ENCODE assay signal across 21 mouse cellular contexts in the genomic region with DNA sequence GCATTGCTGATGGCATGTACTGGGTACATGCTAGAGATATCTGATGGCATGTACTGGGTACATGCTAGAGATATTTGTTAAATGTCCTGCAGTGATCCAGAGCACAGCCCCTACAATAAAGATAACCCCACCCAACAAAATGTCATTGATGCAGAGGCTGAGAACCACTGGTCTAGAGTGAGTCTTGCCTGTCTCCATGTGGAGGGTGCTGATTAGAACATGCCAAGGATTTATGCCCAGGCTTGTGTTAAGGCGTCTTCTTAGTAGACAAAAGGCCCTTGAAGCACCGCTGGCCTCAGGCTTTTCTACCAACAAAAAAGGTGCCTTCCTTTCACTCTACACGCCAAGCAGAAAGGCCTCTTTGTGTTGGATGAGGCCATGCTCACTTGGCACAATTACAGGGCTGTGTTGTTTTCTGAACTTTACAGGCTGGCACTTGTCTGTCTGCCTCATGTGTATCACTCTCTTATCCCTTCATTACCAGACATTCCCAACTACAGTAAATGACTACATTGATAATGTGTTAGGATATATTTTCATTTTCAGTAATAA. TPM values are rescaled to one million over a fixed set of nuclear protein-coding genes. Genes with fewer than 3 reads are reported as not detected.
DNase-seq lines count a peak whose midpoint lies in the region; ATAC-seq and TF ChIP-seq lines count a peak whose summit lies in the region.
"Had no signal": no experiment of that assay in that cellular context is flagged by ENCODE, and none has a peak within 500 bp of the region (broad histone marks: within the 10 kb centered on the region; RNA-seq: fewer than 3 reads in every experiment).

No protein-coding gene starts in this region.

- peak; percentile 46; the same call in 1 of the 2 replicates for ATAC-seq in forebrain, embryonic 11.5 days (replicated peaks; ENCODE audit: low FRiP score)
- ATAC-seq in forebrain, embryonic 13.5 days, result no peak
- ATAC-seq in liver, embryonic 12.5 days, result peak; percentile 37; the same call in 1 of the 2 replicates
- no peak for ATAC-seq in liver, embryonic 11.5 days (replicated peaks; ENCODE audit: low FRiP score)
- peak; percentile 45 for ATAC-seq in liver, embryonic 16.5 days (ENCODE audit: low read depth)
- no peak for ATAC-seq in erythroblast, adult 5-6 weeks (replicated peaks; ENCODE audit: low FRiP score, poor library complexity, severe bottlenecking)
- ATAC-seq: activated CD4-positive, CD25-positive, alpha-beta regulatory T cell, adult 4 months; Patski had no signal

- no peaks in the 10 kb centered on the region for H3K36me3 ChIP-seq in forebrain, embryonic 11.5 days (ENCODE audit: control insufficient read depth, insufficient read depth, low read length)
- H3K36me3 ChIP-seq in forebrain, embryonic 13.5 days (ENCODE audit: poor library complexity, severe bottlenecking), result no peaks in the 10 kb centered on the region
- no peaks in the 10 kb centered on the region for H3K36me3 ChIP-seq in liver, embryonic 12.5 days
- H3K36me3 ChIP-seq in liver, embryonic 11.5 days (ENCODE audit: control insufficient read depth, insufficient read depth, low read length), result no peaks in the 10 kb centered on the region
- H3K36me3 ChIP-seq in liver, embryonic 16.5 days (ENCODE audit: control insufficient read depth, insufficient read depth), result no peaks in the 10 kb centered on the region
- H3K36me3 ChIP-seq in thymus, adult 2 months (ENCODE audit: control insufficient read depth, insufficient read depth, low read length), result no peaks in the 10 kb centered on the region
- H3K36me3 ChIP-seq: heart, embryonic 13.5 days had no signal

- no peak overlapping the region for H3K4me2 ChIP-seq in forebrain, embryonic 11.5 days (ENCODE audit: low read depth, low read length, severe bottlenecking)
- H3K4me2 ChIP-seq in forebrain, embryonic 13.5 days, result no peak overlapping the region
- H3K4me2 ChIP-seq in liver, embryonic 12.5 days, result no peak overlapping the region
- no peak overlapping the region for H3K4me2 ChIP-seq in liver, embryonic 11.5 days
- no peak overlapping the region for H3K4me2 ChIP-seq in liver, embryonic 16.5 days (ENCODE audit: low read depth, low read length)
- H3K4me2 ChIP-seq: heart, embryonic 13.5 days; midbrain, embryonic 11.5 days had no signal

- WGBS in forebrain, embryonic 11.5 days, result 17% methylated on average over 3 of the region's 3 CpGs
- 9% methylated on average over 3 of the region's 3 CpGs for WGBS in forebrain, embryonic 13.5 days
- WGBS in liver, embryonic 12.5 days (ENCODE audit: insufficient replicate concordance), result 64% methylated on average over 3 of the region's 3 CpGs
- 84% methylated on average over 3 of the region's 3 CpGs for WGBS in liver, embryonic 11.5 days
- 60% methylated on average over 3 of the region's 3 CpGs for WGBS in liver, embryonic 16.5 days (ENCODE audit: insufficient replicate concordance)
- 91% methylated on average over 3 of the region's 3 CpGs for WGBS in thymus, adult 2 months

- no peaks in the 10 kb centered on the region for H3K27me3 ChIP-seq in forebrain, embryonic 11.5 days (ENCODE audit: control insufficient read depth, insufficient read depth, low read length)
- H3K27me3 ChIP-seq in forebrain, embryonic 13.5 days, result no peaks in the 10 kb centered on the region
- no peaks in the 10 kb centered on the region for H3K27me3 ChIP-seq in liver, embryonic 12.5 days (replicated peaks)
- no peaks in the 10 kb centered on the region for H3K27me3 ChIP-seq in liver, embryonic 11.5 days (replicated peaks; ENCODE audit: control insufficient read depth, insufficient read depth, low read length)
- no peaks in the 10 kb centered on the region for H3K27me3 ChIP-seq in liver, embryonic 16.5 days (ENCODE audit: control insufficient read depth, insufficient read depth, low read depth, low read length)
- no peaks in the 10 kb centered on the region for H3K27me3 ChIP-seq in thymus, adult 2 months (ENCODE audit: control insufficient read depth, insufficient read depth, low read length)
- H3K27me3 ChIP-seq: heart, embryonic 13.5 days; Patski had no signal

- H3K9me3 ChIP-seq in forebrain, embryonic 11.5 days (ENCODE audit: control insufficient read depth, low read length), result no peaks in the 10 kb centered on the region
- no peaks in the 10 kb centered on the region for H3K9me3 ChIP-seq in forebrain, embryonic 13.5 days (replicated peaks)
- H3K9me3 ChIP-seq in liver, embryonic 12.5 days (replicated peaks), result no peaks in the 10 kb centered on the region
- H3K9me3 ChIP-seq in liver, embryonic 11.5 days (ENCODE audit: control insufficient read depth, low read length), result no peaks in the 10 kb centered on the region
- no peaks in the 10 kb centered on the region for H3K9me3 ChIP-seq in liver, embryonic 16.5 days (replicated peaks; ENCODE audit: control insufficient read depth, low read length)
- H3K9me3 ChIP-seq: heart, embryonic 13.5 days had no signal

- no peak for TF ChIP-seq POLR2A in thymus, adult 2 months (IDR thresholded peaks at IDR 0.05; ENCODE audit: control insufficient read depth, extremely low read depth, insufficient read depth, low read length, poor library complexity)

- no peak for DNase-seq in forebrain, embryonic 11.5 days (ENCODE audit: low spot score)
- DNase-seq in liver, embryonic 11.5 days (ENCODE audit: low spot score), result no peak
- peak; percentile 45 for DNase-seq in brain, adult 2 months (ENCODE audit: low read depth, low spot score)
- DNase-seq in thymus, adult 2 months, result no peak
- DNase-seq: adrenal gland, postnatal 14 days; cerebellum, adult 8-10 months; heart, postnatal 4 days; kidney, adult 18-20 months; kidney, postnatal 14 days; lung, postnatal 14 days; right cerebral cortex, adult 18-20 months had no signal

- H3K4me3 ChIP-seq in forebrain, embryonic 11.5 days (ENCODE audit: low read depth, low read length), result no peak overlapping the region
- no peak overlapping the region for H3K4me3 ChIP-seq in forebrain, embryonic 13.5 days
- no peak overlapping the region for H3K4me3 ChIP-seq in liver, embryonic 12.5 days
- no peak overlapping the region for H3K4me3 ChIP-seq in liver, embryonic 11.5 days (ENCODE audit: low read depth, low read length)
- H3K4me3 ChIP-seq in liver, embryonic 16.5 days (ENCODE audit: low read depth, low read length), result no peak overlapping the region
- H3K4me3 ChIP-seq in thymus, adult 2 months (ENCODE audit: control insufficient read depth, insufficient read depth, low read length), result no peak overlapping the region
- H3K4me3 ChIP-seq: erythroblast, embryonic 14.5 days; heart, embryonic 13.5 days had no signal

- H3K4me1 ChIP-seq in forebrain, embryonic 11.5 days (replicated peaks; ENCODE audit: control insufficient read depth, insufficient read depth, low read length), result 0 out of 2 replicates have a peak, but pooled peaks cover 2% of the 10 kb centered on the region
- H3K4me1 ChIP-seq in forebrain, embryonic 13.5 days, result peaks cover 8% of the 10 kb centered on the region; the same call in 1 of the 2 replicates
- peaks cover 12% of the 10 kb centered on the region for H3K4me1 ChIP-seq in liver, embryonic 12.5 days
- H3K4me1 ChIP-seq in liver, embryonic 11.5 days (replicated peaks; ENCODE audit: control insufficient read depth, insufficient read depth, low read length), result no peaks in the 10 kb centered on the region
- peaks cover 2% of the 10 kb centered on the region; the same call in 1 of the 2 replicates for H3K4me1 ChIP-seq in liver, embryonic 16.5 days (ENCODE audit: control insufficient read depth, low read depth, low read length)
- H3K4me1 ChIP-seq in thymus, adult 2 months (replicated peaks; ENCODE audit: control insufficient read depth, insufficient read depth, low read length), result no peaks in the 10 kb centered on the region
- H3K4me1 ChIP-seq: heart, embryonic 13.5 days had no signal

- H3K9ac ChIP-seq in forebrain, embryonic 11.5 days (ENCODE audit: low read length), result no peak overlapping the region
- no peak overlapping the region for H3K9ac ChIP-seq in forebrain, embryonic 13.5 days
- no peak overlapping the region for H3K9ac ChIP-seq in liver, embryonic 12.5 days
- H3K9ac ChIP-seq in liver, embryonic 11.5 days (ENCODE audit: low read depth, low read length), result no peak overlapping the region
- no peak overlapping the region for H3K9ac ChIP-seq in liver, embryonic 16.5 days (ENCODE audit: low read depth, low read length)
- H3K9ac ChIP-seq: heart, embryonic 13.5 days; liver, embryonic 14.5 days had no signal

- TF ChIP-seq CTCF in thymus, adult 2 months (IDR thresholded peaks at IDR 0.05; ENCODE audit: borderline replicate concordance, control insufficient read depth, extremely low read depth, insufficient read depth, low read length, poor library complexity), result no peak

- no peak overlapping the region for H3K27ac ChIP-seq in forebrain, embryonic 11.5 days (ENCODE audit: low read depth, low read length)
- no peak overlapping the region; the same call in 1 of the 2 replicates for H3K27ac ChIP-seq in forebrain, embryonic 13.5 days
- no peak overlapping the region for H3K27ac ChIP-seq in liver, embryonic 12.5 days
- H3K27ac ChIP-seq in liver, embryonic 11.5 days (ENCODE audit: low read depth, low read length), result no peak overlapping the region
- no peak overlapping the region for H3K27ac ChIP-seq in liver, embryonic 16.5 days (ENCODE audit: low read length)
- no peak overlapping the region for H3K27ac ChIP-seq in thymus, adult 2 months (ENCODE audit: control insufficient read depth, insufficient read depth, low read length)
- H3K27ac ChIP-seq: heart, embryonic 13.5 days; liver, embryonic 14.5 days had no signal

RNA-seq across cellular contexts. Expression of a gene that starts 42.2 kb away (rescaled TPM):
- polyA plus RNA-seq in forebrain, embryonic 11.5 days (2014; fragmentation: Nextera tagmentation; extraction: Ambion mirVana), result 274 and 290 TPM in 2 replicates
- 151 and 171 TPM in 2 replicates for polyA plus RNA-seq in forebrain, embryonic 13.5 days (2015; fragmentation: Nextera tagmentation; extraction: Ambion mirVana)
- 254 and 266 TPM in 2 replicates for polyA plus RNA-seq in liver, embryonic 12.5 days (2016; fragmentation: Nextera tagmentation; extraction: Ambion mirVana)
- polyA plus RNA-seq in liver, embryonic 11.5 days (2014; fragmentation: Nextera tagmentation; extraction: Ambion mirVana), result 284 and 324 TPM in 2 replicates
- 153 and 174 TPM in 2 replicates for polyA plus RNA-seq in liver, embryonic 16.5 days (2015; fragmentation: Nextera tagmentation; extraction: Ambion mirVana)
- total RNA-seq in erythroblast, adult 5-6 weeks (2015; ENCODE audit: low replicate concordance), result 85.7 and 133 TPM in 2 replicates
- total RNA-seq in erythroblast, adult 5-6 weeks (2017; ENCODE audit: low replicate concordance), result 265 and 267 TPM in 2 replicates
- 46.3 and 67.1 TPM in 2 replicates for polyA plus RNA-seq in thymus, adult 2 months (2012; rRNA removed)

Comparison
In these comparisons a context has a peak if more than half of its experiments do, and no peak if none do; other contexts are left out.
1. ATAC-seq: peak in forebrain, embryonic 11.5 days (single experiment), liver, embryonic 12.5 days (single experiment) and liver, embryonic 16.5 days (single experiment); none in forebrain, embryonic 13.5 days (single experiment), liver, embryonic 11.5 days (single experiment) and erythroblast, adult 5-6 weeks (single experiment).